Mouse (Mus musculus) telencephalon, adult 2 months (tissue): ENCODE measurements around the gene Kank4.
"Not testable (repeated sequence)": the region's sequence is repeated elsewhere in the genome, so short reads cannot be mapped to it uniquely, and the experiment has no call there.

Experiments used
- DNase-seq: peaks from one replicate; pipeline ENCODE4 v3.0.0-alpha.2; 2011; ENCODE audit warnings: low read depth, low spot score

Kank4 gene

DNA sequence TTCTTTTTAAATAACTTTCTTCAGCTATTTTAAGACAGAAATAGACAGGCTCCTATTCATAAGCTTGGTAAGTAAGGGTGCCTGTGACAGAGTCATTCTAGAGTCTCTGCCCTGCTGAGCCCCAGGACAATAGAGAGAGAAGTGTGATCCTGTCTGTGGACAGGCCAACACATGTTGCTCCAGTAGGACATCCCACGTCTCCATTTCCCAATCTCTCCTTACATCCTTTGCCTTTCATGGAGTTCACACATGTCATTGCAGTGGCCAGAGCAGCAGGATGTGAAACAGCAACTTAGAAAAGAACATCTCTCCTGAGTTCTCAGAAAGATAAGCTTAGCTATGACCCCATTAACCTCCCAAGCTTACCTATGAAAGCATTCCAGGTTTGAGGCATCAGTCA, 14.4 kb upstream of the Kank4 start:
- DNase-seq: no peak

- DNase-seq: no peak
Observed at GRCm38 (mm10) chr4:98826701-98827100, 9.4 kb upstream of the Kank4 start.

- DNase-seq: not testable (repeated sequence)
Observed at GRCm38 (mm10) chr4:98823740-98824139, 6.4 kb upstream of the Kank4 start, which contains the start of gene I0C0044D17Rik. I0C0044D17Rik (minus strand) TSS chr4:98823840.

DNA sequence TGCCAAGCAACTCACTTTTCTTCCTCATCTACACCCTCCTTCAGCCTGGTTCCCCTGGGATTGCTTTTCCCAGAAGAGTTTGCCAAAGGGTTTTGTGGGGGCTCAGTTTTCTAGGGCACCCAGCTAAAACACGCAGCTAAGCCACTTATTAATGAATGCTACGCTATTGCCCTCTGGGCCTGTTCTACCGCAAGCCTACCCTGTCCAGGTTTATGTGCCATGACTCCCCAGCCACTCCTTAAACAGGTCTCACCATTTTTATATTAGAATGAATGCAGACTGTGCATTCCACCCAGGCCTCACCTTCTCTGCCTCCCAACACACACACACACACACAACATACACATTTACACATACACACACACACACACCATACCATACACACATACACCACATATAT, 5.7 kb upstream of the Kank4 start:
- DNase-seq: no peak

DNA sequence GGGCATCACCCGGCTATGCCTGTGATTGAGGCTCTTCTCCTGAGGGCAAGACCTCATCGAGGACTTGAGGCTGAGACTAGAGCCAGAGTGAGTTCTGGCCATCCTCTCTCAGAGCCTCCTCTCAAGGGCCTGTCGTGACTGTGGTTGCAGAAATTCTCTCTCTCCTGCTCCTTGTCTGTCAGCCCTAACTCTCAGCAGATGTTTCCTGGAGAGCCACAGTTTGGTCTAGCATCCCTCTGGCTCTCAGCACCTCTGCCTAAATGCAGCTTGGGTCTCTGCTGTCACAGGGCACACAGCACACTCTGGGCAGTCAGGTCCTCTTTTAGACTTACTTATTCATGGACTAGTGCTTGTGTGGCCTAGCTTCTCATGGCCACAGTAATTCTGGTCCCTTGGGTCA, 5.1 kb upstream of the Kank4 start:
- DNase-seq: no peak

DNA sequence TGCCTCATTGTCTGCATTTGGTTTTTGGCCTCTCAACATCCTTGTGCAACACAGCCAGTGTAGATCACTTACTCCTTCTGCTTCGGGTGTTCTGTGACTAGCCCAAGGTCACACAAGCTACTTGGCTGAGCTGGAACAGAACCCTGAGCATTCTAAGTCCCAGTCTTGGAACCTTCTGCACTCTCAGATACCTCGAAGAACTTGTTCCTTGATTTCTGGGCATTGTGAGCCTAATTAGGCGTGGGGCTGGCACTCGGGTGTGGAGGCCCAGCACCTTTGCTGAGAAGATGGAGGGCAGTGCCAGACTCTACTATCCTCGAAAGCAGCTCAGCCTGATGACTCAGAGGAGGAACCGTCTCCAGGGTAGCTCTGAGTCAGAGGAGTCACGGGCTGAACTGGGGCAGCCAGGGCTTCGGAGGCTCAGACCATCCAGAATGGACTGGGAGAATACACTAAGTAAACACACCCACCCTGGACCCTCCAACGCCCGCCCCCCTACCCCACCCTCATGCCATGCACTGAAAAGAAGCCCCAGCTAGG, 1.9 kb upstream of the Kank4 start:
- no peak for DNase-seq

DNA sequence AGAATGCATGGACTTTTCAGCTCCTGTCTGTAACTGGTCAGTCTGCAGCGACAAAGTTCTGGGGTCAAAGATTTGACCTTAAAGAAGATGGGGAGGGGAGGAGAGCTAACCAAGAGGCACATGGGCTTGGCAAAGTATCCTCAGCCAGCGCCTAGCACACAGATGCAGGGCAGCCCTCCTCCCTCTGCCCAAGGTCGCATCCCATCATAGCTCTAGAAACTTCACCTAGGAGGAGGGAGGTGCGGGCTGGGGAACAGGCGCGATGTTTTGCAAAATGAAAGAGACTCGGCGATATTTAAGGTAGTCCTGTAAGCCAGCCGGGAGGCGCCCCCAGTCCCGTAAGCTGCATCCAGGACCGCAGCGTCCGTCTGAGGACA, 542 bp downstream of the Kank4 start:
- DNase-seq: no peak

DNA sequence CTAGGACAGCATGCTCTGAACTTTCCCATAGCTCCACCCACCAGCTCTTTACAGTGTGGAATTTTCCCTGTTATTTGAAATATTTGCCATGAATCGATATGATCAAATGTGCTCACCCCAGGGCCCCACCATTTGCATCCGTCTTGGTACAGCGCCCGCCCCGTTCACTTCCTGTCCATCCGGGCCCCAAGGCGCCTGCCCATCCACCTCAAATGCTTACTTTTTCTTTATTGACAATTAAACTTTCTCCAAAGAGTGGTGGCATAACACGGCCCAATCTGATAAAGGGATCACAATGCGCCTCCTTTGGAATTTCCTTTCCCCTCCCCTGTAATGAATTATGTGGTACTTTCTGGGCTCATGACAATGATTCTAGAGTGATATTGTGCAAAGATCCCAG, 11.0 kb downstream of the Kank4 start:
- no peak for DNase-seq

GRCm38 (mm10) chr4:98805291-98806048, 11.9 kb downstream of the Kank4 start:
- no peak for DNase-seq

- DNase-seq: no peak
Observed at GRCm38 (mm10) chr4:98804476-98805134, 12.7 kb downstream of the Kank4 start.

DNA sequence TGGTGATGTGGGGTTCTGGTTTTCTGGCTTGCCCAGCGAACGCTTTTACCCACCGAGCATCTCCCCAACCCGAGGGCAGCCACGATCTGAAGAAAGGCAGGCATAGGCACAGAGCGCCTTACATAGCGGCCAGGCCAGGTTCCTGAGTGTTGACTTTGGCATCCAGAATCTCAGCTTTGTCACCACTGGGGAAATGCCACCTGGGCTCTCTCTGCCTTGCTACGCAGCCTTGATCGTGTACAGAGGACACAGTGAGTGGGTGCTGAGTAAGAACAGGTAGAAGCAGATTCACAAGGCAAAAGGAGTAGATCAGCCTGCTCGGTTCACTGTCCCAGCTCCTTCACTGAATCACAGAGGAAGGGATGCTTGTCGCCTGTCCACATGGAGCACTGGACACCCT, 15.6 kb downstream of the Kank4 start:
- no peak for DNase-seq

DNA sequence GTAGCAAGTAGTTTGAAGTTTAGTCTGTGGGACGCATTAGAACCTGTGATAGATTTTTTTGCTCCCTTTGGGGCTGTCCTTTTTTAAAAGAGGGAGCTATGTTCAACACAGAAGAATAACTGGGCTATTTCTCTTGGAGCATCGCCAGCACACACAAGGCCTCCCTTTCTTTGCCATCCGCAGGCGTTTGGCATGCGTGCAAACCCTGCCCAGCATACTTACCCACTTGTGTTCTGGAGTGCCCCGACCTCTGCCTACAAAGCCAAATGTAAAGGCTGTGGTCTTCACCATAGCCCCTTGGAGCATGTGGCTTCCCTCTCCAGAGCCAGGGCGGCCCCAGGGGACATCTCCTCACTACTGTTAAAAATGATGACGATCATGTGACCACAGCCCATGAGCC, 16.5 kb downstream of the Kank4 start:
- no peak for DNase-seq

GRCm38 (mm10) chr4:98796591-98797341, 20.6 kb downstream of the Kank4 start:
- no peak for DNase-seq

GRCm38 (mm10) chr4:98795241-98795640, 22.1 kb downstream of the Kank4 start:
- DNase-seq: no peak

- no peak for DNase-seq
Observed at GRCm38 (mm10) chr4:98793486-98793885, 23.9 kb downstream of the Kank4 start.

GRCm38 (mm10) chr4:98790721-98791120, 26.6 kb downstream of the Kank4 start:
- no peak for DNase-seq

DNA sequence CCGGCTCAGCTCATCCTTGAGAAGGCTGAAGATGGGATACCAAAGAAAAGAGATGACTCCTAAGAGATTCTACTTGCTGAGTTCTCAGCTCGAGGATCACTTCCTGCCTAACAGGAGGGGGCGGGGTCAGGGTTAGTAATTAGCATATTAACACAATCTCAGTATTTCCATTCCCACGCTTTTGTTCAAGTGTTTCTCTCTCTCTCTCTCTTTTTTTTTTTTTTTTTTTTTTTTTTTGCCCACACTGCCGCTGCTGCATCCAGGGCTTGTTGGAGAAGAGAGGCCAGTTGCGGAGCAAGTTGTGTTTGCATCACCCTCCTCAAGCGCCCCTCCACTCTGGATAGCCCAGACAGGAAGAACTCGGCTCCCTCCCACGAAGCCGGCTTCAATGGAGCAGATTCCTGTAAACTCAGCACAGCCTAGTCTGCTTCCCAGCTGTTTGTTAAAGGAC, 27.5 kb downstream of the Kank4 start:
- DNase-seq: no peak

- DNase-seq: no peak
Observed at GRCm38 (mm10) chr4:98789133-98789765, 28.1 kb downstream of the Kank4 start.

DNA sequence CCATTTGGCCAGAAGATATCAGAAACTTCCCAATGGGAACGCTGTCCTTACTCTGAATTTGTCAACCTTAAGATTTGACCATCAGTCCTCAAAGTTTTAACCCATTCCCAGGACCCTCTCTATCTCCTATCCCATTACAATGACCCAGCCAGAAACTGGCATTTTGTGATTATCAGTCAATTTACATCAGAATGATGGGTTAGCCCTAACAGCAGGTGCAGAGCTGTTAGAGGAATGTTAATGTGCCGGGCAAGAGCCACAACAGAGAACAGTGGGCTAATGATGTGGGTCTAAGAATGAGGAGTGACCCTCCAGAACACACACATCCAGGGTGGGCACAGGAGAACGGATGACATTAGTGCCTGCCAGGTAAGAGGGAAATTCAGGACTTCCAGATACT, 31.1 kb downstream of the Kank4 start:
- no peak for DNase-seq

GRCm38 (mm10) chr4:98785851-98786250, 31.5 kb downstream of the Kank4 start:
- no peak for DNase-seq

GRCm38 (mm10) chr4:98778219-98778618, 39.1 kb downstream of the Kank4 start:
- no peak for DNase-seq

DNA sequence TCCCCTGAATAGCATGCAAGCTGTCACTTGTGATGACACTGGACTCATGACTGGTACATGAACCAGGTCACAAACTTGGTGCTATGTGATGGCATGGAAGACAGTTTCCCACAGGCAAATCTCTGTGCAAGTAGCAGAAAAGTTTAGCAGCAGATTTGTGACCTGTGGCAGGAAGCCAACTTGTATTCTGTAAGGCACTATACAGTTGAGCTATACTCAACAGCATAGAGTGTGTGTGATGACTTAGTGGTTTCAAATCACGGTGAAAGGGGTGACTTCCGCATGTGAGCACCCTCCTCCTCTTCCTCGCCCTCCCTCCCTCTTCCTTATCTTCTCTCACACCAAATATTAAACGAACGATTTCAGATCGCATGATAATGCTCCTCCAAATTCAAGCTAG, 39.9 kb downstream of the Kank4 start:
- no peak for DNase-seq
